Mouse (Mus musculus) lung, adult 2 months (tissue): ENCODE results near the gene Zgrf1.

ENCODE experiments used
- CTCF ChIP-seq: fragments of 200-500 bp; IDR thresholded peaks from 2 replicates; pipeline ENCODE4 v1.5.1; 2011; ENCODE audit warnings: mild to moderate bottlenecking, low read length, control low read depth; ENCODE audit not compliant: insufficient read depth
- POLR2A ChIP-seq: fragments of 200-500 bp; IDR thresholded peaks from 2 replicates; pipeline ENCODE4 v1.6.1; 2011; ENCODE audit warnings: low read depth, mild to moderate bottlenecking, control low read depth, low read length, borderline replicate concordance; ENCODE audit errors: extremely low read depth

GRCm38 (mm10) chr3:127627151-127627955 is 74.1 kb downstream of the Zgrf1 start:
- TF ChIP-seq CTCF (no peak), POLR2A (no peak)
